25 mouse cellular contexts compared by ENCODE assay signal in the genomic region with DNA sequence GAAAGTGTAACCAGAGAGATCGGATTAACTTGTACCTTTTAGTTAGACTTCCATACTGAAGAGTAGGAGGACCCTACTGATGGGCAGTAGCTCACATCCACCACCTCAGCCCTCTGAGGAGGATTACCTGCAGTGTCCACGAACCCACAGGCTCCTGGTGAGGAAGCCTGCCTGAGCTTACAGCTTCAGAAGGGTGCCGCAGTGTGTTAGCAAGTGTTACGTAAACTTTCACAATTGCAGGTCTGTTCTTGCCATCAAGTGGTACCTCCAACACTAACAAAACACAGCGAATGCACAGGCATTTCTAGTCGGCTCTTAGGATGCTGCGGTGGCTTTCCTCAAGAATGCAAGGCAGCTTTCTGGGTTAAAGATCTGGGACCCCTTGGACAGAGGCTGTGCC.
DNase-seq lines count a peak whose midpoint lies in the region; ATAC-seq and TF ChIP-seq lines count a peak whose summit lies in the region.
"Had no signal": no experiment of that assay in that cellular context is flagged by ENCODE, and none has a peak within 500 bp of the region (broad histone marks: within the 10 kb centered on the region; RNA-seq: fewer than 3 reads in every experiment).

No protein-coding gene starts in this region.

- H3K4me3 ChIP-seq in gastrocnemius, adult 2 months: peak overlapping the region; percentile 8; the same call in 1 of the 2 replicates
- peak overlapping the region; percentile 37 for H3K4me3 ChIP-seq in lung, adult 2 months (replicated peaks; ENCODE audit: extremely low read depth, low read depth, low read length)
- H3K4me3 ChIP-seq in brown adipose tissue, adult 24 weeks (ENCODE audit: insufficient read depth, low read depth, low read length): no peak overlapping the region
- no peak overlapping the region for H3K4me3 ChIP-seq in olfactory bulb, adult 2 months (ENCODE audit: insufficient read depth, low read depth, low read length)
- H3K4me3 ChIP-seq in kidney, embryonic 16.5 days (ENCODE audit: low read length): no peak overlapping the region
- H3K4me3 ChIP-seq: embryonic facial prominence, embryonic 13.5 days; heart, embryonic 13.5 days; midbrain, embryonic 15.5 days; myocyte; neural tube, embryonic 13.5 days had no signal

- H3K27ac ChIP-seq in gastrocnemius, adult 2 months: peak overlapping the region; percentile 67
- H3K27ac ChIP-seq in brown adipose tissue, adult 24 weeks (replicated peaks; ENCODE audit: low read depth, low read length): 0 out of 2 replicates have a peak overlapping the region, but pooled peaks have one; percentile 0
- H3K27ac ChIP-seq in olfactory bulb, adult 2 months (ENCODE audit: insufficient read depth, low read depth, low read length): peak overlapping the region; percentile 40; the same call in 1 of the 2 replicates
- H3K27ac ChIP-seq in kidney, embryonic 16.5 days (ENCODE audit: low read length): no peak overlapping the region
- H3K27ac ChIP-seq: embryonic facial prominence, embryonic 13.5 days; heart, embryonic 13.5 days; hindbrain, postnatal 0 days; kidney, postnatal 0 days; midbrain, embryonic 15.5 days; neural tube, embryonic 13.5 days had no signal

- TF ChIP-seq POLR2A in lung, adult 2 months (IDR thresholded peaks at IDR 0.05; ENCODE audit: borderline replicate concordance, extremely low read depth, low read depth, low read length): no peak
- no peak for TF ChIP-seq POLR2A in olfactory bulb, adult 2 months (IDR thresholded peaks at IDR 0.05; ENCODE audit: insufficient read depth, low read depth, low read length)

- no peak overlapping the region for H3K4me2 ChIP-seq in kidney, embryonic 16.5 days (replicated peaks; ENCODE audit: low read depth, low read length)
- H3K4me2 ChIP-seq: embryonic facial prominence, embryonic 13.5 days; heart, embryonic 13.5 days; liver, embryonic 11.5 days; lung, embryonic 14.5 days; midbrain, embryonic 15.5 days; neural tube, embryonic 13.5 days had no signal

- 51% methylated on average over 7 of the region's 7 CpGs for WGBS in lung, adult 2 months
- 67% methylated on average over 7 of the region's 7 CpGs for WGBS in olfactory bulb, adult 2 months
- 77% methylated on average over 7 of the region's 7 CpGs for WGBS in kidney, embryonic 16.5 days

- no peak for ATAC-seq in kidney, embryonic 16.5 days (ENCODE audit: low FRiP score, low TSS enrichment)
- ATAC-seq in megakaryocyte progenitor cell, adult 5-6 weeks (replicated peaks; ENCODE audit: poor library complexity): no peak
- ATAC-seq: forebrain, embryonic 14.5 days; hindbrain, postnatal 0 days; intestine, postnatal 0 days; midbrain, embryonic 15.5 days had no signal

- H3K9me3 ChIP-seq in kidney, embryonic 16.5 days (ENCODE audit: low read length): no peaks in the 10 kb centered on the region
- H3K9me3 ChIP-seq: embryonic facial prominence, embryonic 13.5 days; heart, embryonic 13.5 days; midbrain, embryonic 15.5 days; neural tube, embryonic 13.5 days had no signal

- intact Hi-C loops in gastrocnemius, adult 2 months (cut with DNase I): no loop called here

- H3K9ac ChIP-seq in kidney, embryonic 16.5 days (replicated peaks; ENCODE audit: low read length): no peak overlapping the region
- H3K9ac ChIP-seq: embryonic facial prominence, embryonic 13.5 days; heart, embryonic 13.5 days; lung, embryonic 14.5 days; midbrain, embryonic 15.5 days; neural tube, embryonic 13.5 days had no signal

- H3K27me3 ChIP-seq in kidney, embryonic 16.5 days (ENCODE audit: insufficient read depth, low read length): no peaks in the 10 kb centered on the region
- H3K27me3 ChIP-seq: embryonic facial prominence, embryonic 13.5 days; heart, embryonic 13.5 days; midbrain, embryonic 15.5 days; neural tube, embryonic 13.5 days had no signal

- peaks cover 34% of the 10 kb centered on the region for H3K4me1 ChIP-seq in lung, adult 2 months (ENCODE audit: control insufficient read depth, insufficient read depth, low read length)
- H3K4me1 ChIP-seq in brown adipose tissue, adult 24 weeks (ENCODE audit: control insufficient read depth, insufficient read depth, insufficient read length, low read length): peaks cover 40% of the 10 kb centered on the region
- H3K4me1 ChIP-seq in olfactory bulb, adult 2 months (ENCODE audit: control insufficient read depth, insufficient read depth, low read length): peaks cover 30% of the 10 kb centered on the region
- no peaks in the 10 kb centered on the region for H3K4me1 ChIP-seq in kidney, embryonic 16.5 days (ENCODE audit: insufficient read depth, low read length)
- H3K4me1 ChIP-seq: embryonic facial prominence, embryonic 13.5 days; heart, embryonic 13.5 days; midbrain, embryonic 15.5 days; neural tube, embryonic 13.5 days had no signal

- no peaks in the 10 kb centered on the region for H3K36me3 ChIP-seq in kidney, embryonic 16.5 days (ENCODE audit: insufficient read depth, low read length)
- H3K36me3 ChIP-seq: embryonic facial prominence, embryonic 13.5 days; heart, embryonic 13.5 days; midbrain, embryonic 15.5 days; neural tube, embryonic 13.5 days had no signal

- TF ChIP-seq CTCF in gastrocnemius, adult 2 months (IDR thresholded peaks at IDR 0.05): no peak
- no peak for TF ChIP-seq CTCF in lung, adult 2 months (IDR thresholded peaks at IDR 0.05; ENCODE audit: insufficient read depth, low read length)
- TF ChIP-seq CTCF in olfactory bulb, adult 2 months (IDR thresholded peaks at IDR 0.05; ENCODE audit: insufficient read depth, low read depth, low read length): no peak

- DNase-seq in gastrocnemius, adult 2 months: peak; percentile 17
- DNase-seq in gastrocnemius, adult 18-20 months (ENCODE audit: low spot score): no peak
- DNase-seq in lung, adult 2 months: peak; percentile 60
- no peak for DNase-seq in lung, postnatal 25 days (ENCODE audit: low spot score)
- DNase-seq: adrenal gland, postnatal 10 days; cerebellum, adult 11 months; cerebellum, adult 9-11 months; gastrocnemius, postnatal 14 days; heart, postnatal 14 days; lung, embryonic 14.5 days; thymus, postnatal 36 days had no signal

Comparison
In these comparisons a context has a peak if more than half of its experiments do, and no peak if none do; other contexts are left out.
1. DNase-seq: peak in gastrocnemius, adult 2 months (single experiment) and lung, adult 2 months (single experiment); none in gastrocnemius, adult 18-20 months (single experiment) and lung, postnatal 25 days (single experiment).
2. H3K4me3 ChIP-seq: peak in gastrocnemius, adult 2 months (single experiment) and lung, adult 2 months (single experiment); none in brown adipose tissue, adult 24 weeks (single experiment), olfactory bulb, adult 2 months (single experiment) and kidney, embryonic 16.5 days (single experiment).